Mouse (Mus musculus) stomach, postnatal 0 days (tissue): ENCODE results near the gene Atg2b.

Experiments used
- CTCF ChIP-seq: IDR thresholded peaks from 2 replicates; pipeline ENCODE4 v1.5.1; 2016; ENCODE audit warnings: antibody characterized with exemption, low read depth, mild to moderate bottlenecking, moderate library complexity
- EP300 ChIP-seq: optimal IDR thresholded peaks from 2 replicates; pipeline ENCODE3; 2016; ENCODE audit warnings: antibody characterized with exemption

DNA sequence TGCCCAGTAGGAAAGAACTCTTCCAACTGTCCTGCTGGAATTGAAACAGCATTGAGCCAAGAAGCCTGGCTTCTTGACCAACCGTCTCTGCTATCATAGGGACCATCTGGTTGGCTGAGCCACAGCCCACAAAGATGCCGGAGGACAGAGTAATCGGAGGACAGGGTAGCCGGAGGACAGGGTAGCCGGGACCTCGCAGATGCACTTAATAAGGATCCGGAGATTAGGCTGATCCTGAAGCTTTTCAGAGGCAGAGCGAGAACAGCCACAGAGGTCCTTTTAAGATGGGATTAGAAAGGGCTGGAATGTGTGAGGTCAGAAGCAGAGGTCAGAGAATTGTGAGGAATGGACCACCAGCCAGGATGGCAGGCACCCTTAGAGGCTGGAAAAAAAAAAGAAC, 79.8 kb downstream of the Atg2b start:
- TF ChIP-seq CTCF (no peak), EP300 (no peak)
